Mouse (Mus musculus): ENCODE measurements around the gene Stk32c. TPM values are rescaled to one million over a fixed set of nuclear protein-coding genes. Genes with fewer than 3 reads are reported as not detected.
A peak's percentile ranks its signal among the peaks of the same experiment; 100 is the strongest.

Stk32c gene
- polyA plus RNA-seq, 1 experiment: 3.2 TPM

GRCm38 (mm10) chr7:139251881-139252301 is 38.8 kb upstream of the Stk32c start:
- no peaks in the 10 kb centered on the region for H3K36me3 ChIP-seq (ENCODE audit: control insufficient read depth, insufficient read depth, low read length)
- 31% methylated on average over 5 of the region's 5 CpGs for WGBS
- no peak overlapping the region for H3K4me3 ChIP-seq (ENCODE audit: insufficient read depth, low read depth, low read length)
- peaks cover 11% of the 10 kb centered on the region; the same call in 1 of the 2 replicates for H3K4me1 ChIP-seq (ENCODE audit: control insufficient read depth, insufficient read depth, low read length)
- peak; percentile 79 for DNase-seq
- H3K27ac ChIP-seq (ENCODE audit: insufficient read depth, low read depth, low read length): peak overlapping the region; percentile 44
- TF ChIP-seq POLR2A (IDR thresholded peaks at IDR 0.05; ENCODE audit: low read depth, low read length): no peak
- TF ChIP-seq CTCF (conservative IDR thresholded peaks at IDR 0.05; ENCODE audit: insufficient read depth, insufficient read length, low read depth, low read length): no peak
- no peaks in the 10 kb centered on the region for H3K27me3 ChIP-seq (replicated peaks; ENCODE audit: control insufficient read depth, insufficient read depth, low read length)

DNA sequence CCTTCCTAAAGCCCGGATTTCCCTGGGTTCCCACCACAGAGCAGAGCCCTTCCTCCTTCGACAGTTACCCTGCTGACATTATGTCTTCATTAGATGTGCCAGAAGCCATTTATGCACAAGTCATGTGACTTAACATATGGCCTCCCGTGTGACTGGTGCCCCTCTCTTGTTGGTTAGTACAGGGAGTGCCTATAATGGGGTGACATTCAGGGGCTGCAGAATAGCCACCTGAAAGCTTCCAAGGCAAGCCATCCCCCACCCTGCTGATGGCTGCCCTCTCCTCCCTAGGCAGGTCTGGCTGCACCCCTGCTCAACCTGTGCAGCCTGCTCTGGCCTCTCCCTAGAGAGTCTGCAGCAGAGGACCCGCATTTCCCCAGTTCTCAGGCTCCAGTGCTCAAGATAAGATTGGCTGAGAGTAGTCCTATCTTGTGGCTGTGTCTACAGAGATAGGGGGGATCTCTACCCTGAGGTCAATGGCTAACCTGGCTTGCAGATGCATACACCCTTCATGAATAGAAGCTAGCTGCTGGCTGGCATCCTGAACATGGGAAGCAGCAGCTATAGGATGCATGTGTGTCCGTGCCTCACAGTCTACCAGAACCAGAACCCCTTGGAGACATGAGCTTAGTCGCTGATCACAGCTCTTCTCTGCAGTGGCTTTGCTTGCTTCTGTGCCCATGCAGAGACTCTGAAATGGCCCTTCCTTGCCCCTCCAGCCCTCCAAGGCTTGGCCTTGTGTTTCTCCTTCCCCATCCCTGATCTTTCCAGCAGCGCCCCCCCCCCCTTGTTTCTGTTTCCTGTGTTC is 36.5 kb upstream of the Stk32c start:
- no peaks in the 10 kb centered on the region for H3K36me3 ChIP-seq (ENCODE audit: control insufficient read depth, insufficient read depth, low read length)
- DNase-seq: no peak
- no peak overlapping the region for H3K27ac ChIP-seq (ENCODE audit: insufficient read depth, low read depth, low read length)
- peaks cover 15% of the 10 kb centered on the region; the same call in 1 of the 2 replicates for H3K4me1 ChIP-seq (ENCODE audit: control insufficient read depth, insufficient read depth, low read length)
- WGBS: 44% methylated on average over 7 of the region's 7 CpGs
- H3K4me3 ChIP-seq (ENCODE audit: insufficient read depth, low read depth, low read length): peak overlapping the region; percentile 83
- TF ChIP-seq CTCF (conservative IDR thresholded peaks at IDR 0.05; ENCODE audit: insufficient read depth, insufficient read length, low read depth, low read length): no peak
- TF ChIP-seq POLR2A (IDR thresholded peaks at IDR 0.05; ENCODE audit: low read depth, low read length): no peak
- no peaks in the 10 kb centered on the region for H3K27me3 ChIP-seq (replicated peaks; ENCODE audit: control insufficient read depth, insufficient read depth, low read length)

GRCm38 (mm10) chr7:139248615-139249405 is 35.7 kb upstream of the Stk32c start:
- DNase-seq: no peak
- peak overlapping the region; percentile 83 for H3K4me3 ChIP-seq (ENCODE audit: insufficient read depth, low read depth, low read length)
- 4% methylated on average over 45 of the region's 45 CpGs for WGBS
- H3K27me3 ChIP-seq (replicated peaks; ENCODE audit: control insufficient read depth, insufficient read depth, low read length): no peaks in the 10 kb centered on the region
- no peaks in the 10 kb centered on the region for H3K36me3 ChIP-seq (ENCODE audit: control insufficient read depth, insufficient read depth, low read length)
- H3K4me1 ChIP-seq (ENCODE audit: control insufficient read depth, insufficient read depth, low read length): peaks cover 15% of the 10 kb centered on the region; the same call in 1 of the 2 replicates
- H3K27ac ChIP-seq (ENCODE audit: insufficient read depth, low read depth, low read length): peak overlapping the region; percentile 76
- TF ChIP-seq CTCF (conservative IDR thresholded peaks at IDR 0.05; ENCODE audit: insufficient read depth, insufficient read length, low read depth, low read length): no peak
- no peak for TF ChIP-seq POLR2A (IDR thresholded peaks at IDR 0.05; ENCODE audit: low read depth, low read length)

GRCm38 (mm10) chr7:139247881-139248614 is 34.9 kb upstream of the Stk32c start, which contains the start of gene Pwwp2b:
Gene Pwwp2b (plus strand): TSS chr7:139248482.
- Histone ChIP-seq H3K27me3 (replicated peaks; ENCODE audit: control insufficient read depth, insufficient read depth, low read length) (no peaks in the 10 kb centered on the region), H3K27ac (ENCODE audit: insufficient read depth, low read depth, low read length) (peak within 1 kb of the TSS; percentile 97), H3K4me3 (ENCODE audit: insufficient read depth, low read depth, low read length) (peak within 1 kb of the TSS; percentile 83), H3K36me3 (ENCODE audit: control insufficient read depth, insufficient read depth, low read length) (no peaks in the 10 kb centered on the region), H3K4me1 (ENCODE audit: control insufficient read depth, insufficient read depth, low read length) (peaks cover 10% of the 10 kb centered on the region; the same call in 1 of the 2 replicates)
- peak; percentile 86 for DNase-seq
- WGBS: 1% methylated on average over 70 of the region's 72 CpGs
- TF ChIP-seq CTCF (conservative IDR thresholded peaks at IDR 0.05; ENCODE audit: insufficient read depth, insufficient read length, low read depth, low read length) (no peak), POLR2A (IDR thresholded peaks at IDR 0.05; ENCODE audit: low read depth, low read length) (no peak)

- peak overlapping the region; percentile 97 for H3K27ac ChIP-seq (ENCODE audit: insufficient read depth, low read depth, low read length)
- H3K27me3 ChIP-seq (replicated peaks; ENCODE audit: control insufficient read depth, insufficient read depth, low read length): no peaks in the 10 kb centered on the region
- H3K36me3 ChIP-seq (ENCODE audit: control insufficient read depth, insufficient read depth, low read length): no peaks in the 10 kb centered on the region
- peak; percentile 63 for DNase-seq
- peaks cover 8% of the 10 kb centered on the region; the same call in 1 of the 2 replicates for H3K4me1 ChIP-seq (ENCODE audit: control insufficient read depth, insufficient read depth, low read length)
- WGBS: 25% methylated on average over 38 of the region's 38 CpGs
- no peak for TF ChIP-seq POLR2A (IDR thresholded peaks at IDR 0.05; ENCODE audit: low read depth, low read length)
- no peak for TF ChIP-seq CTCF (conservative IDR thresholded peaks at IDR 0.05; ENCODE audit: insufficient read depth, insufficient read length, low read depth, low read length)
- H3K4me3 ChIP-seq (ENCODE audit: insufficient read depth, low read depth, low read length): peak overlapping the region; percentile 83
Measured at GRCm38 (mm10) chr7:139246931-139247880, 34.1 kb upstream of the Stk32c start.

DNA sequence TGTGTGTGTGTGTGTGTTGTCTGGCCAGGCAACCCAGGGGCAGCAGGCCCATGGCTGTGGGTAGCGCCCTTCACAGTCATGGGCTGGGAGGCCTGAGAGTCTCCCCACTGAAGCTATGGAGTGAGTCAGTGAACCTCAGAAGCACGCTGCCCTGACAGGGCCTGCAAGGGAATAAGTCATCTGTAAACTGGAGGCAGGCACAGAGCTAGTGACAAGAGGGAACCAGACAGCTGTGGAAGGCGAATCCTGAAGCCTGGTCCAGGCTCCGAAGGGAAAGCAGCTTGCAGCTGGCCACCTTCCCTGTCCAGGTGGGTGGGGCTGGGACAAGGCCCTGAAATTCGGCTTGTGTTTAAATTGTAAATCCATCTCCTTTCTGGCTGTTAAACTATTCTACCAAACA is 33.0 kb upstream of the Stk32c start:
- TF ChIP-seq CTCF (conservative IDR thresholded peaks at IDR 0.05; ENCODE audit: insufficient read depth, insufficient read length, low read depth, low read length): no peak
- TF ChIP-seq POLR2A (IDR thresholded peaks at IDR 0.05; ENCODE audit: low read depth, low read length): no peak
- Histone ChIP-seq H3K36me3 (ENCODE audit: control insufficient read depth, insufficient read depth, low read length) (no peaks in the 10 kb centered on the region), H3K27me3 (replicated peaks; ENCODE audit: control insufficient read depth, insufficient read depth, low read length) (no peaks in the 10 kb centered on the region), H3K27ac (ENCODE audit: insufficient read depth, low read depth, low read length) (no peak overlapping the region), H3K4me1 (ENCODE audit: control insufficient read depth, insufficient read depth, low read length) (peaks cover 4% of the 10 kb centered on the region; the same call in 1 of the 2 replicates), H3K4me3 (ENCODE audit: insufficient read depth, low read depth, low read length) (no peak overlapping the region)
- no peak for DNase-seq
- 74% methylated on average over 5 of the region's 5 CpGs for WGBS
